Mouse (Mus musculus): ENCODE results near the gene Pde1a. TPM values are rescaled to one million over a fixed set of nuclear protein-coding genes. Genes with fewer than 3 reads are reported as not detected.

Pde1a gene
- polyA plus RNA-seq, 1 experiment: not detected

GRCm38 (mm10) chr2:80086891-80087290, 42.4 kb downstream of the Pde1a start:
- Histone ChIP-seq H3K79me2 (ENCODE audit: control insufficient read depth, insufficient read depth) (no peaks in the 10 kb centered on the region), H3K79me3 (ENCODE audit: low read depth) (no peaks in the 10 kb centered on the region), H3K27me3 (ENCODE audit: control insufficient read depth, insufficient read depth, insufficient read length) (no peaks in the 10 kb centered on the region), H3K36me3 (ENCODE audit: control insufficient read depth, insufficient read depth) (no peaks in the 10 kb centered on the region), H3K4me3 (ENCODE audit: insufficient read depth, poor library complexity, severe bottlenecking) (no peak overlapping the region), H3ac (ENCODE audit: control insufficient read depth, insufficient read length, low read depth) (no peak overlapping the region)
- no peak for TF ChIP-seq MYOG (IDR thresholded peaks at IDR 0.05; ENCODE audit: control insufficient read depth, extremely low read depth, insufficient read length)
- no peak for TF ChIP-seq CEBPB (IDR thresholded peaks at IDR 0.05; ENCODE audit: low read depth)
- TF ChIP-seq USF1 (IDR thresholded peaks at IDR 0.05; ENCODE audit: low read depth): no peak
- no peak for TF ChIP-seq CTCF (IDR thresholded peaks at IDR 0.05; ENCODE audit: control insufficient read depth, insufficient read depth, insufficient read length)
- TF ChIP-seq MAX (IDR thresholded peaks at IDR 0.05): no peak
- no peak for TF ChIP-seq MYOD1 (IDR thresholded peaks at IDR 0.05; ENCODE audit: control insufficient read depth, insufficient read length, low read depth)
- TF ChIP-seq FOSL1 (IDR thresholded peaks at IDR 0.05; ENCODE audit: insufficient read depth, low read length, poor library complexity, severe bottlenecking): no peak

- H3K4me3 ChIP-seq (ENCODE audit: insufficient read depth, poor library complexity, severe bottlenecking): no peak overlapping the region
- H3K79me2 ChIP-seq (ENCODE audit: control insufficient read depth, insufficient read depth): no peaks in the 10 kb centered on the region
- no peaks in the 10 kb centered on the region for H3K79me3 ChIP-seq (ENCODE audit: low read depth)
- no peak for TF ChIP-seq FOSL1 (IDR thresholded peaks at IDR 0.05; ENCODE audit: insufficient read depth, low read length, poor library complexity, severe bottlenecking)
- peak; percentile 2 for TF ChIP-seq USF1 (IDR thresholded peaks at IDR 0.05; ENCODE audit: low read depth)
- no peaks in the 10 kb centered on the region for H3K27me3 ChIP-seq (ENCODE audit: control insufficient read depth, insufficient read depth, insufficient read length)
- no peak overlapping the region for H3ac ChIP-seq (ENCODE audit: control insufficient read depth, insufficient read length, low read depth)
- H3K36me3 ChIP-seq (ENCODE audit: control insufficient read depth, insufficient read depth): no peaks in the 10 kb centered on the region
These were observed 49.0 kb downstream of the Pde1a start for GRCm38 (mm10) chr2:80080090-80080821.

GRCm38 (mm10) chr2:80079618-80080017, 49.6 kb downstream of the Pde1a start:
- TF ChIP-seq FOSL1 (IDR thresholded peaks at IDR 0.05; ENCODE audit: insufficient read depth, low read length, poor library complexity, severe bottlenecking) (no peak), MYOD1 (IDR thresholded peaks at IDR 0.05; ENCODE audit: control insufficient read depth, insufficient read length, low read depth) (no peak), CTCF (IDR thresholded peaks at IDR 0.05; ENCODE audit: control insufficient read depth, insufficient read depth, insufficient read length) (no peak), MYOG (IDR thresholded peaks at IDR 0.05; ENCODE audit: control insufficient read depth, extremely low read depth, insufficient read length) (no peak), MAX (IDR thresholded peaks at IDR 0.05) (no peak), CEBPB (IDR thresholded peaks at IDR 0.05; ENCODE audit: low read depth) (no peak), USF1 (IDR thresholded peaks at IDR 0.05; ENCODE audit: low read depth) (no peak)
- H3K4me3 ChIP-seq (ENCODE audit: insufficient read depth, poor library complexity, severe bottlenecking): no peak overlapping the region

GRCm38 (mm10) chr2:80076323-80076722, 52.9 kb downstream of the Pde1a start:
- H3K36me3 ChIP-seq (ENCODE audit: control insufficient read depth, insufficient read depth): no peaks in the 10 kb centered on the region
- no peak for TF ChIP-seq FOSL1 (IDR thresholded peaks at IDR 0.05; ENCODE audit: insufficient read depth, low read length, poor library complexity, severe bottlenecking)
- TF ChIP-seq MYOD1 (IDR thresholded peaks at IDR 0.05; ENCODE audit: control insufficient read depth, insufficient read length, low read depth): no peak
- TF ChIP-seq MAX (IDR thresholded peaks at IDR 0.05): no peak
- TF ChIP-seq MYOG (IDR thresholded peaks at IDR 0.05; ENCODE audit: control insufficient read depth, extremely low read depth, insufficient read length): no peak
- no peak for TF ChIP-seq USF1 (IDR thresholded peaks at IDR 0.05; ENCODE audit: low read depth)
- no peaks in the 10 kb centered on the region for H3K79me2 ChIP-seq (ENCODE audit: control insufficient read depth, insufficient read depth)
- H3ac ChIP-seq (ENCODE audit: control insufficient read depth, insufficient read length, low read depth): no peak overlapping the region
- no peak overlapping the region for H3K4me3 ChIP-seq (ENCODE audit: insufficient read depth, poor library complexity, severe bottlenecking)
- no peaks in the 10 kb centered on the region for H3K27me3 ChIP-seq (ENCODE audit: control insufficient read depth, insufficient read depth, insufficient read length)
- no peaks in the 10 kb centered on the region for H3K79me3 ChIP-seq (ENCODE audit: low read depth)

More at GRCm38 (mm10) chr2:80079618-80080017, 49.6 kb downstream of the Pde1a start:
- Histone ChIP-seq H3K79me2 (ENCODE audit: control insufficient read depth, insufficient read depth) (no peaks in the 10 kb centered on the region), H3K36me3 (ENCODE audit: control insufficient read depth, insufficient read depth) (no peaks in the 10 kb centered on the region), H3K27me3 (ENCODE audit: control insufficient read depth, insufficient read depth, insufficient read length) (no peaks in the 10 kb centered on the region), H3ac (ENCODE audit: control insufficient read depth, insufficient read length, low read depth) (no peak overlapping the region), H3K79me3 (ENCODE audit: low read depth) (no peaks in the 10 kb centered on the region)

GRCm38 (mm10) chr2:80074531-80074930, 54.7 kb downstream of the Pde1a start:
- H3K4me3 ChIP-seq (ENCODE audit: insufficient read depth, poor library complexity, severe bottlenecking): no peak overlapping the region
- no peaks in the 10 kb centered on the region for H3K27me3 ChIP-seq (ENCODE audit: control insufficient read depth, insufficient read depth, insufficient read length)
- no peaks in the 10 kb centered on the region for H3K79me2 ChIP-seq (ENCODE audit: control insufficient read depth, insufficient read depth)
- TF ChIP-seq CEBPB (IDR thresholded peaks at IDR 0.05; ENCODE audit: low read depth) (no peak), MYOD1 (IDR thresholded peaks at IDR 0.05; ENCODE audit: control insufficient read depth, insufficient read length, low read depth) (no peak), FOSL1 (IDR thresholded peaks at IDR 0.05; ENCODE audit: insufficient read depth, low read length, poor library complexity, severe bottlenecking) (no peak), USF1 (IDR thresholded peaks at IDR 0.05; ENCODE audit: low read depth) (no peak), MAX (IDR thresholded peaks at IDR 0.05) (no peak), CTCF (IDR thresholded peaks at IDR 0.05; ENCODE audit: control insufficient read depth, insufficient read depth, insufficient read length) (no peak), MYOG (IDR thresholded peaks at IDR 0.05; ENCODE audit: control insufficient read depth, extremely low read depth, insufficient read length) (no peak)
- H3K36me3 ChIP-seq (ENCODE audit: control insufficient read depth, insufficient read depth): no peaks in the 10 kb centered on the region
- H3ac ChIP-seq (ENCODE audit: control insufficient read depth, insufficient read length, low read depth): no peak overlapping the region
- H3K79me3 ChIP-seq (ENCODE audit: low read depth): no peaks in the 10 kb centered on the region

GRCm38 (mm10) chr2:80074046-80074445, 55.2 kb downstream of the Pde1a start:
- TF ChIP-seq CTCF (IDR thresholded peaks at IDR 0.05; ENCODE audit: control insufficient read depth, insufficient read depth, insufficient read length): no peak
- TF ChIP-seq FOSL1 (IDR thresholded peaks at IDR 0.05; ENCODE audit: insufficient read depth, low read length, poor library complexity, severe bottlenecking): no peak

More at GRCm38 (mm10) chr2:80074046-80074445, 55.2 kb downstream of the Pde1a start:
- H3K27me3 ChIP-seq (ENCODE audit: control insufficient read depth, insufficient read depth, insufficient read length): no peaks in the 10 kb centered on the region
- no peaks in the 10 kb centered on the region for H3K36me3 ChIP-seq (ENCODE audit: control insufficient read depth, insufficient read depth)
- no peak overlapping the region for H3ac ChIP-seq (ENCODE audit: control insufficient read depth, insufficient read length, low read depth)
- no peaks in the 10 kb centered on the region for H3K79me3 ChIP-seq (ENCODE audit: low read depth)
- H3K79me2 ChIP-seq (ENCODE audit: control insufficient read depth, insufficient read depth): no peaks in the 10 kb centered on the region
- H3K4me3 ChIP-seq (ENCODE audit: insufficient read depth, poor library complexity, severe bottlenecking): no peak overlapping the region
